Mouse (Mus musculus): ENCODE measurements around the gene Wwp2. TPM values are rescaled to one million over a fixed set of nuclear protein-coding genes. Genes with fewer than 3 reads are reported as not detected.
A peak's percentile ranks its signal among the peaks of the same experiment; 100 is the strongest.

Wwp2 gene
- total RNA-seq (2014; rRNA removed) (29.7 and 37.0 TPM in 2 replicates), polyA plus RNA-seq (2015; fragmentation: Nextera tagmentation; extraction: Ambion mirVana) (30.2 and 34.9 TPM in 2 replicates)

DNA sequence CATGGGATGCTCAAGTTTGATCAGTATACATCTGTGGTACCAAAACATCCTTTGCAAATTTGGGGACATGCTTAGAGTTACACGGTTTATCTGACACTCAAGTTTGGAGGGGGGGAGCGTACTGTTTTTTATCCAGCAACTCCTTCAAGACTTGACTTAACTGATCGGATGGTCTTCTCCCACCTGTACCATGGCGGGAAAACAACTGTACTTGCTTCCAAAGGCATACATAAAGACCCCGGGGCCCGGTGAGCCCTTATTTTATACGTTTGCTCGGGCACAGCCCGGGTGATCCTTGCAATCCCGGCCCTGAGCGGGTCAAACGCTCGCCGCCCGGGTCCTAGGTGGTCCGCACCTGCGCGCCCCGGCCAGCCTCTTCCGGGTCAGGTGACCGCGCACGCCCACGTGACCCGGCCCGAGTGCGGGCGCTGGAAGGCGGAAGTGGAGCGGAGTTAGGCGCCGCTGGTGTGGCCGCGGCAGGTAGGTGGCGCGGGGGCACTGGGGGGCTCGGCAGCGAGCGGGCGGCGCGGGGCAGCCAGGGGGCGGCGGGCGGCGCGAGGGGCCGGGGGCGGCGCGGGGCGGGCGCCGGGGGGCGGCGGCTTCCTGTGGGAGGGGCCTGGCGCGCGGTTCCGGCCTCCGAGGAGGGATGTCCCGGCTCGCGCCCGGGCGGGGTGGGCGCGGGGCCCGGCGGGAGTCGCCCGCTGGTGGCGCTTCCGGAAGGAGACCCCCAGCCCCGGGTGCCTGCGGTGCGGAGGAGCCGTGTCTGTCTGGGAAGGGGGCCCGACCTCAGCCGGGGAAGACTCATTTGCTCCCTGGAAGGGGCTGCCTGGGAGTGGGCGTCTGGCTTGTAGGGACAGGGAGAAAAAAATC lies at the start of gene Wwp2:
Gene Wwp2, plus strand, starts transcription at position 404 of the 870 bp plus-strand sequence.
- Histone ChIP-seq H3K9me3 (ENCODE audit: low read length) (no peaks in the 10 kb centered on the region), H3K4me3 (ENCODE audit: low read depth, low read length) (peak within 1 kb of the TSS; percentile 90), H3K36me3 (ENCODE audit: insufficient read depth) (no peaks in the 10 kb centered on the region), H3K27me3 (ENCODE audit: insufficient read depth, low read length) (no peaks in the 10 kb centered on the region), H3K27ac (ENCODE audit: low read depth, low read length) (peak within 1 kb of the TSS; percentile 86), H3K9ac (peak within 1 kb of the TSS; percentile 82), H3K4me1 (ENCODE audit: insufficient read depth) (peaks cover 5% of the 10 kb centered on the region; the same call in 1 of the 2 replicates), H3K4me2 (ENCODE audit: low read depth) (peak within 1 kb of the TSS; percentile 75)
- ATAC-seq (peak; percentile 91), DNase-seq (peak; percentile 80)
- 2% methylated on average over 62 of the region's 81 CpGs for WGBS
- no peak for TF ChIP-seq CTCF (IDR thresholded peaks at IDR 0.05; ENCODE audit: low read depth)

GRCm38 (mm10) chr8:107386642-107387041 lies 49.5 kb upstream of the Wwp2 start:
- peak; percentile 78 for DNase-seq
- TF ChIP-seq CTCF (IDR thresholded peaks at IDR 0.05; ENCODE audit: low read depth), result peak; percentile 72
- no peak overlapping the region for H3K4me3 ChIP-seq (ENCODE audit: low read depth, low read length)

DNA sequence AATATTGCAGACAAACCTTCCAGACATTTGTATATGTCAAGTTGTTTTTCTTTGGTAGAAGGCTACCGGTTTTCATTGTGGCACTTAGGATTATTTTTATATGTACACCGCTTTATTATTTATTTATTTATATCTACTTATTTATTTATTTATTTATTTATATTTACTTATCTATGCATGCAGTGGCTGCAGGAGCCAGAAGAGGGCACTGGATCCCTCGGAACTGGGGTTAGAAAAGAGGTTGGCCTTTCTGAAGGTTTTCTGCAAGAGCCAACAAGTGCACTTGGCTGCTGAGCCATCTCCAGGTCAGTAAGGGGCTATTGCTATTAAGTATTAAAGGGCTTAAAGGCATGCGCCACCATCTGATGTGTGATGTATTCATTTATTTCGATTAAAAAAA lies 48.3 kb upstream of the Wwp2 start:
- H3K4me3 ChIP-seq (ENCODE audit: low read depth, low read length), result no peak overlapping the region
- no peak overlapping the region for H3K9ac ChIP-seq
- no peaks in the 10 kb centered on the region for H3K9me3 ChIP-seq (ENCODE audit: low read length)
- 58% methylated on average over 5 of the region's 5 CpGs for WGBS
- H3K4me1 ChIP-seq (ENCODE audit: insufficient read depth), result no peaks in the 10 kb centered on the region
- H3K4me2 ChIP-seq (ENCODE audit: low read depth), result no peak overlapping the region
- TF ChIP-seq CTCF (IDR thresholded peaks at IDR 0.05; ENCODE audit: low read depth), result peak; percentile 34; the same call in 1 of the 2 replicates
- H3K27me3 ChIP-seq (ENCODE audit: insufficient read depth, low read length), result no peaks in the 10 kb centered on the region
- ATAC-seq (no peak), DNase-seq (peak; percentile 28)
- H3K27ac ChIP-seq (ENCODE audit: low read depth, low read length), result no peak overlapping the region
- H3K36me3 ChIP-seq (ENCODE audit: insufficient read depth), result no peaks in the 10 kb centered on the region; the same call in 1 of the 2 replicates

More at GRCm38 (mm10) chr8:107386642-107387041, 49.5 kb upstream of the Wwp2 start:
- H3K9ac ChIP-seq, result no peak overlapping the region
- H3K36me3 ChIP-seq (ENCODE audit: insufficient read depth), result no peaks in the 10 kb centered on the region; the same call in 1 of the 2 replicates
- no peaks in the 10 kb centered on the region for H3K27me3 ChIP-seq (ENCODE audit: insufficient read depth, low read length)
- H3K4me2 ChIP-seq (ENCODE audit: low read depth), result no peak overlapping the region
- WGBS, result 24% methylated on average over 3 of the region's 3 CpGs
- no peak overlapping the region for H3K27ac ChIP-seq (ENCODE audit: low read depth, low read length)
- no peaks in the 10 kb centered on the region for H3K9me3 ChIP-seq (ENCODE audit: low read length)
- H3K4me1 ChIP-seq (ENCODE audit: insufficient read depth), result no peaks in the 10 kb centered on the region
- ATAC-seq, result no peak

- no peak for TF ChIP-seq CTCF (IDR thresholded peaks at IDR 0.05; ENCODE audit: low read depth)
- no peak overlapping the region for H3K4me3 ChIP-seq (ENCODE audit: low read depth, low read length)
- H3K36me3 ChIP-seq (ENCODE audit: insufficient read depth), result no peaks in the 10 kb centered on the region; the same call in 1 of the 2 replicates
- 23% methylated on average over 8 of the region's 8 CpGs for WGBS
- DNase-seq (peak; percentile 84), ATAC-seq (peak; percentile 68)
- no peak overlapping the region for H3K4me2 ChIP-seq (ENCODE audit: low read depth)
- no peaks in the 10 kb centered on the region for H3K27me3 ChIP-seq (ENCODE audit: insufficient read depth, low read length)
- H3K4me1 ChIP-seq (ENCODE audit: insufficient read depth), result no peaks in the 10 kb centered on the region
- H3K9me3 ChIP-seq (ENCODE audit: low read length), result no peaks in the 10 kb centered on the region
- H3K27ac ChIP-seq (ENCODE audit: low read depth, low read length), result peak overlapping the region; percentile 54; the same call in 1 of the 2 replicates
- no peak overlapping the region for H3K9ac ChIP-seq
These were observed 46.6 kb upstream of the Wwp2 start for GRCm38 (mm10) chr8:107389557-107389956.

GRCm38 (mm10) chr8:107390476-107391135 lies 45.6 kb upstream of the Wwp2 start:
- Histone ChIP-seq H3K4me2 (ENCODE audit: low read depth) (no peak overlapping the region), H3K27me3 (ENCODE audit: insufficient read depth, low read length) (no peaks in the 10 kb centered on the region), H3K9ac (no peak overlapping the region), H3K9me3 (ENCODE audit: low read length) (no peaks in the 10 kb centered on the region), H3K36me3 (ENCODE audit: insufficient read depth) (no peaks in the 10 kb centered on the region; the same call in 1 of the 2 replicates), H3K4me3 (ENCODE audit: low read depth, low read length) (no peak overlapping the region), H3K27ac (ENCODE audit: low read depth, low read length) (no peak overlapping the region), H3K4me1 (ENCODE audit: insufficient read depth) (no peaks in the 10 kb centered on the region)
- no peak for DNase-seq
- ATAC-seq, result no peak
- no peak for TF ChIP-seq CTCF (IDR thresholded peaks at IDR 0.05; ENCODE audit: low read depth)
- WGBS, result 95% methylated on average over 16 of the region's 16 CpGs

GRCm38 (mm10) chr8:107391136-107391516 lies 45.0 kb upstream of the Wwp2 start:
- Histone ChIP-seq H3K4me3 (ENCODE audit: low read depth, low read length) (no peak overlapping the region), H3K27me3 (ENCODE audit: insufficient read depth, low read length) (no peaks in the 10 kb centered on the region), H3K36me3 (ENCODE audit: insufficient read depth) (no peaks in the 10 kb centered on the region; the same call in 1 of the 2 replicates), H3K27ac (ENCODE audit: low read depth, low read length) (no peak overlapping the region), H3K9ac (no peak overlapping the region), H3K9me3 (ENCODE audit: low read length) (no peaks in the 10 kb centered on the region), H3K4me1 (ENCODE audit: insufficient read depth) (no peaks in the 10 kb centered on the region), H3K4me2 (ENCODE audit: low read depth) (no peak overlapping the region)
- 68% methylated on average over 4 of the region's 4 CpGs for WGBS
- TF ChIP-seq CTCF (IDR thresholded peaks at IDR 0.05; ENCODE audit: low read depth), result no peak
- DNase-seq (no peak), ATAC-seq (no peak)

- no peak for ATAC-seq
- Histone ChIP-seq H3K9me3 (ENCODE audit: low read length) (no peaks in the 10 kb centered on the region), H3K4me3 (ENCODE audit: low read depth, low read length) (no peak overlapping the region)
These were observed 40.8 kb upstream of the Wwp2 start for GRCm38 (mm10) chr8:107395397-107395796.

More at GRCm38 (mm10) chr8:107395397-107395796, 40.8 kb upstream of the Wwp2 start:
- H3K4me2 ChIP-seq (ENCODE audit: low read depth), result no peak overlapping the region
- no peaks in the 10 kb centered on the region for H3K27me3 ChIP-seq (ENCODE audit: insufficient read depth, low read length)
- H3K9ac ChIP-seq, result no peak overlapping the region
- H3K36me3 ChIP-seq (ENCODE audit: insufficient read depth), result no peaks in the 10 kb centered on the region
- H3K4me1 ChIP-seq (ENCODE audit: insufficient read depth), result no peaks in the 10 kb centered on the region
- H3K27ac ChIP-seq (ENCODE audit: low read depth, low read length), result no peak overlapping the region
- TF ChIP-seq CTCF (IDR thresholded peaks at IDR 0.05; ENCODE audit: low read depth), result no peak
- no peak for DNase-seq

All from forebrain, postnatal 0 days (tissue).